Mouse (Mus musculus) forebrain, postnatal 0 days (tissue): ENCODE data around the gene Derl3. TPM values are rescaled to one million over a fixed set of nuclear protein-coding genes. Genes with fewer than 3 reads are reported as not detected.
A peak's percentile ranks its signal among the peaks of the same experiment; 100 is the strongest.

ENCODE experiments used
- ATAC-seq: fragments of 200-750 bp; cut with Nextera tagmentation; 2 replicates; pipeline ENCODE4 v1.8.0; 2017; ENCODE audit warnings: mild to moderate bottlenecking, moderate library complexity
- DNase-seq: peaks from one replicate; pipeline ENCODE4 v3.0.0-alpha.2; 2015
- H3K27ac ChIP-seq: fragments of 300-500 bp; sonication (generic); 2 replicates; pipeline ENCODE4 v1.5.1; 2014; ENCODE audit warnings: low read depth, mild to moderate bottlenecking, antibody characterized with exemption, low read length, moderate library complexity, mixed read lengths
- H3K27me3 ChIP-seq: fragments of 300-500 bp; sonication (generic); 2 replicates; pipeline ENCODE4 v1.6.1; 2014; ENCODE audit warnings: mild to moderate bottlenecking, low read length, mixed read lengths; ENCODE audit not compliant: insufficient read depth
- H3K36me3 ChIP-seq: fragments of 300-500 bp; sonication (generic); 2 replicates; pipeline ENCODE4 v1.6.1; 2014; ENCODE audit warnings: mild to moderate bottlenecking, moderate library complexity; ENCODE audit not compliant: insufficient read depth
- H3K4me1 ChIP-seq: fragments of 300-500 bp; sonication (generic); 2 replicates; pipeline ENCODE4 v1.6.1; 2014; ENCODE audit warnings: antibody characterized with exemption; ENCODE audit not compliant: insufficient read depth
- H3K4me2 ChIP-seq: fragments of 300-500 bp; sonication (generic); 2 replicates; pipeline ENCODE4 v1.6.1; 2014; ENCODE audit warnings: low read depth, mild to moderate bottlenecking, moderate library complexity
- H3K4me3 ChIP-seq: fragments of 300-500 bp; sonication (generic); 2 replicates; pipeline ENCODE4 v1.5.1; 2014; ENCODE audit warnings: low read depth, low read length, mixed read lengths
- H3K9ac ChIP-seq: fragments of 300-500 bp; sonication (generic); 2 replicates; pipeline ENCODE4 v1.6.1; 2014; ENCODE audit warnings: mild to moderate bottlenecking
- H3K9me3 ChIP-seq: fragments of 300-500 bp; sonication (generic); 2 replicates; pipeline ENCODE4 v1.6.1; 2016; ENCODE audit warnings: low read length
- CTCF ChIP-seq: sonication (generic); IDR thresholded peaks from 2 replicates; pipeline ENCODE4 v1.5.1; 2016; ENCODE audit warnings: antibody characterized with exemption, control low read depth, low read depth
- WGBS: fragments of 180-500 bp; shearing (Covaris S2); extraction: QIAGEN DNeasy Blood & Tissue Kit; methylation state at CpG from one replicate; pipeline ENCODE4 v1.1.7; 2014; 5-methylcytosine and 5-hydroxymethylcytosine counted together
- polyA plus RNA-seq: library from polyadenylated mRNA; unstranded; fragments of >200 nt; fragmentation: Nextera tagmentation; extraction: Ambion mirVana; gene quantifications from 2 replicates; pipeline ENCODE4 v1.2.1, GENCODE M21; 2015
- total RNA-seq: library from RNA; depleted of rRNA; stranded (reverse); fragments of >200 nt; gene quantifications from 2 replicates; pipeline ENCODE4 v1.2.3, GENCODE M21; 2014

Gene Derl3
- total and polyA plus RNA-seq, 2 experiments from 2014 or later: 1.4 to 4.7 TPM

GRCm38 (mm10) chr10:75896208-75896607 lies 3.0 kb downstream of the Derl3 start:
- H3K9ac ChIP-seq: no peak overlapping the region
- H3K27ac ChIP-seq: no peak overlapping the region
- peaks cover 5% of the 10 kb centered on the region; the same call in 1 of the 2 replicates for H3K4me1 ChIP-seq
- 0 out of 2 replicates have a peak, but pooled peaks have one; percentile 6 for TF ChIP-seq CTCF
- H3K4me2 ChIP-seq: no peak overlapping the region
- H3K27me3 ChIP-seq: no peaks in the 10 kb centered on the region
- no peaks in the 10 kb centered on the region for H3K9me3 ChIP-seq
- 41% methylated on average over 1 of the region's 1 CpGs for WGBS
- peaks cover 57% of the 10 kb centered on the region for H3K36me3 ChIP-seq
- H3K4me3 ChIP-seq: no peak overlapping the region
- peak; percentile 22 for DNase-seq
- ATAC-seq: no peak

- no peaks in the 10 kb centered on the region for H3K9me3 ChIP-seq
- H3K36me3 ChIP-seq: peaks cover 68% of the 10 kb centered on the region
- 36% methylated on average over 6 of the region's 6 CpGs for WGBS
- H3K4me2 ChIP-seq: no peak overlapping the region
- H3K4me3 ChIP-seq: no peak overlapping the region
- no peaks in the 10 kb centered on the region for H3K27me3 ChIP-seq
- H3K9ac ChIP-seq: no peak overlapping the region
- no peak overlapping the region for H3K27ac ChIP-seq
- ATAC-seq (no peak), DNase-seq (peak; percentile 80)
- peak; percentile 83 for TF ChIP-seq CTCF
- H3K4me1 ChIP-seq: peaks cover 4% of the 10 kb centered on the region; the same call in 1 of the 2 replicates
These were observed 4.2 kb downstream of the Derl3 start for GRCm38 (mm10) chr10:75897373-75897772.

GRCm38 (mm10) chr10:75898039-75898564 lies 4.9 kb downstream of the Derl3 start:
- Histone ChIP-seq H3K9me3 (no peaks in the 10 kb centered on the region), H3K9ac (no peak overlapping the region), H3K4me2 (no peak overlapping the region), H3K36me3 (peaks cover 75% of the 10 kb centered on the region), H3K27me3 (no peaks in the 10 kb centered on the region), H3K4me1 (no peaks in the 10 kb centered on the region), H3K27ac (no peak overlapping the region), H3K4me3 (no peak overlapping the region)
- DNase-seq (no peak), ATAC-seq (no peak)
- WGBS: 76% methylated on average over 6 of the region's 6 CpGs
- no peak for TF ChIP-seq CTCF

GRCm38 (mm10) chr10:75898846-75899245 lies 5.6 kb downstream of the Derl3 start:
- Histone ChIP-seq H3K4me3 (no peak overlapping the region), H3K27me3 (no peaks in the 10 kb centered on the region), H3K9me3 (no peaks in the 10 kb centered on the region), H3K27ac (no peak overlapping the region), H3K36me3 (peaks cover 82% of the 10 kb centered on the region), H3K9ac (no peak overlapping the region), H3K4me1 (no peaks in the 10 kb centered on the region), H3K4me2 (no peak overlapping the region)
- DNase-seq: no peak
- no peak for ATAC-seq
- TF ChIP-seq CTCF: no peak
- WGBS: 67% methylated on average over 3 of the region's 3 CpGs

- ATAC-seq (no peak), DNase-seq (no peak)
- H3K27ac ChIP-seq: no peak overlapping the region
- no peaks in the 10 kb centered on the region for H3K9me3 ChIP-seq
- no peak for TF ChIP-seq CTCF
- H3K36me3 ChIP-seq: peaks cover 88% of the 10 kb centered on the region
- WGBS: 90% methylated on average over 5 of the region's 5 CpGs
- H3K9ac ChIP-seq: no peak overlapping the region
- H3K27me3 ChIP-seq: no peaks in the 10 kb centered on the region
- H3K4me3 ChIP-seq: no peak overlapping the region
- H3K4me2 ChIP-seq: no peak overlapping the region
- H3K4me1 ChIP-seq: no peaks in the 10 kb centered on the region
These were observed 11.2 kb downstream of the Derl3 start for GRCm38 (mm10) chr10:75904391-75904790.

GRCm38 (mm10) chr10:75906882-75907281 lies 13.7 kb downstream of the Derl3 start:
- WGBS: 92% methylated on average over 4 of the region's 4 CpGs
- no peak overlapping the region for H3K27ac ChIP-seq
- TF ChIP-seq CTCF: no peak
- DNase-seq (no peak), ATAC-seq (no peak)
- H3K9me3 ChIP-seq: no peaks in the 10 kb centered on the region
- H3K4me1 ChIP-seq: no peaks in the 10 kb centered on the region
- H3K9ac ChIP-seq: no peak overlapping the region
- H3K4me2 ChIP-seq: no peak overlapping the region
- H3K4me3 ChIP-seq: no peak overlapping the region
- H3K36me3 ChIP-seq: peaks cover 91% of the 10 kb centered on the region
- no peaks in the 10 kb centered on the region for H3K27me3 ChIP-seq

GRCm38 (mm10) chr10:75910698-75911097 lies 17.5 kb downstream of the Derl3 start:
- H3K4me2 ChIP-seq: no peak overlapping the region
- H3K27me3 ChIP-seq: no peaks in the 10 kb centered on the region
- H3K36me3 ChIP-seq: peaks cover 70% of the 10 kb centered on the region
- no peak overlapping the region for H3K4me3 ChIP-seq
- no peak overlapping the region for H3K9ac ChIP-seq
- no peaks in the 10 kb centered on the region for H3K9me3 ChIP-seq
- ATAC-seq (no peak), DNase-seq (no peak)
- H3K4me1 ChIP-seq: no peaks in the 10 kb centered on the region
- 86% methylated on average over 2 of the region's 2 CpGs for WGBS
- TF ChIP-seq CTCF: no peak
- no peak overlapping the region for H3K27ac ChIP-seq
